Mouse (Mus musculus) induced T-regulatory cell, adult 2 months (primary cell): Measurements from ENCODE around the gene Nup214.
"Not testable (repeated sequence)": the region's sequence is repeated elsewhere in the genome, so short reads cannot be mapped to it uniquely, and the experiment has no call there.

Experiments
- DNase-seq: peaks from one replicate; pipeline ENCODE4 v3.0.0-alpha.2; 2012; ENCODE audit warnings: low read depth

The Nup214 gene

GRCm38 (mm10) chr2:31964191-31964590, 10.0 kb upstream of the Nup214 start:
- no peak for DNase-seq

GRCm38 (mm10) chr2:31965110-31965509, 9.1 kb upstream of the Nup214 start:
- DNase-seq = peak; percentile 77

GRCm38 (mm10) chr2:31966801-31967200, 7.4 kb upstream of the Nup214 start:
- no peak for DNase-seq

GRCm38 (mm10) chr2:31972589-31972988, 1.6 kb upstream of the Nup214 start:
- no peak for DNase-seq

GRCm38 (mm10) chr2:31974809-31975371, 654 bp downstream of the Nup214 start:
- DNase-seq = no peak

GRCm38 (mm10) chr2:31987774-31988173, 13.5 kb downstream of the Nup214 start:
- DNase-seq = no peak

GRCm38 (mm10) chr2:31990961-31991360, 16.7 kb downstream of the Nup214 start:
- DNase-seq = no peak

- no peak for DNase-seq
Observed at GRCm38 (mm10) chr2:31994896-31995295, 20.7 kb downstream of the Nup214 start.

GRCm38 (mm10) chr2:31996060-31996459, 21.8 kb downstream of the Nup214 start:
- no peak for DNase-seq

GRCm38 (mm10) chr2:31997539-31997938, 23.3 kb downstream of the Nup214 start:
- DNase-seq = no peak

GRCm38 (mm10) chr2:31998443-31998842, 24.2 kb downstream of the Nup214 start:
- peak; percentile 55 for DNase-seq

GRCm38 (mm10) chr2:32008311-32008710, 34.1 kb downstream of the Nup214 start:
- DNase-seq = no peak

- DNase-seq = no peak
Observed at GRCm38 (mm10) chr2:32008716-32009115, 34.5 kb downstream of the Nup214 start.

- DNase-seq = no peak
Observed at GRCm38 (mm10) chr2:32019704-32020103, 45.5 kb downstream of the Nup214 start.

- peak; percentile 20 for DNase-seq
Observed at GRCm38 (mm10) chr2:32020229-32020628, 46.0 kb downstream of the Nup214 start.

- DNase-seq = no peak
Observed at GRCm38 (mm10) chr2:32024372-32024771, 50.1 kb downstream of the Nup214 start.

GRCm38 (mm10) chr2:32029636-32030035, 55.4 kb downstream of the Nup214 start:
- DNase-seq = no peak

- no peak for DNase-seq
Observed at GRCm38 (mm10) chr2:32033436-32033835, 59.2 kb downstream of the Nup214 start.

- DNase-seq = no peak
Observed at GRCm38 (mm10) chr2:32034206-32034605, 60.0 kb downstream of the Nup214 start.

- peak; percentile 76 for DNase-seq
Observed at GRCm38 (mm10) chr2:32037279-32037858, 63.1 kb downstream of the Nup214 start.

- peak; percentile 42 for DNase-seq
Observed at GRCm38 (mm10) chr2:32038661-32039081, 64.4 kb downstream of the Nup214 start.

- not testable (repeated sequence) for DNase-seq
Observed at GRCm38 (mm10) chr2:32040646-32041045, 66.4 kb downstream of the Nup214 start.

GRCm38 (mm10) chr2:32041087-32041486, 66.9 kb downstream of the Nup214 start:
- DNase-seq = no peak

- DNase-seq = no peak
Observed at GRCm38 (mm10) chr2:32043836-32044235, 69.6 kb downstream of the Nup214 start.
